Mouse (Mus musculus) thymus, postnatal 36 days (tissue): Measurements from ENCODE around the gene Spa17.
A peak's percentile ranks its signal among the peaks of the same experiment; 100 is the strongest.

ENCODE experiments used
- DNase-seq, 2 experiments: peaks; one replicate each; pipeline ENCODE4 v3.0.0; 2022; ENCODE audit warnings: mixed read lengths in 2 of 2

Gene Spa17

GRCm38 (mm10) chr9:37613182-37613910 is at the start of gene Spa17:
TSS of gene Spa17 (minus strand) at chr9:37613722.
- peak; percentile 92 to 93 for DNase-seq

GRCm38 (mm10) chr9:37663210-37663609 is 49.7 kb upstream of the Spa17 start:
- no peak for DNase-seq

GRCm38 (mm10) chr9:37659413-37659812 is 45.9 kb upstream of the Spa17 start:
- DNase-seq: no peak

GRCm38 (mm10) chr9:37656931-37657481 is 43.5 kb upstream of the Spa17 start, which contains the start of gene Tbrg1:
TSS of gene Tbrg1 (minus strand) at chr9:37657312.
- DNase-seq: peak; percentile 67 to 69

- DNase-seq: peak; percentile 18 to 30
Measured at GRCm38 (mm10) chr9:37656439-37656881, 42.9 kb upstream of the Spa17 start.

- DNase-seq: no peak
Measured at GRCm38 (mm10) chr9:37655961-37656360, 42.4 kb upstream of the Spa17 start.

GRCm38 (mm10) chr9:37653836-37654235 is 40.3 kb upstream of the Spa17 start:
- DNase-seq: no peak

GRCm38 (mm10) chr9:37650639-37651038 is 37.1 kb upstream of the Spa17 start:
- DNase-seq: no peak

- no peak for DNase-seq
Measured at GRCm38 (mm10) chr9:37646246-37646645, 32.7 kb upstream of the Spa17 start.

- no peak for DNase-seq
Measured at GRCm38 (mm10) chr9:37638721-37639120, 25.2 kb upstream of the Spa17 start.

- no peak for DNase-seq
Measured at GRCm38 (mm10) chr9:37636800-37637542, 23.4 kb upstream of the Spa17 start.

GRCm38 (mm10) chr9:37636335-37636734 is 22.8 kb upstream of the Spa17 start:
- DNase-seq: peak; percentile 31 to 35

GRCm38 (mm10) chr9:37634269-37634668 is 20.7 kb upstream of the Spa17 start:
- no peak for DNase-seq

- no peak for DNase-seq
Measured at GRCm38 (mm10) chr9:37632305-37632704, 18.8 kb upstream of the Spa17 start.

- DNase-seq: no peak
Measured at GRCm38 (mm10) chr9:37629941-37630340, 16.4 kb upstream of the Spa17 start.

- DNase-seq: no peak
Measured at GRCm38 (mm10) chr9:37628581-37628980, 15.1 kb upstream of the Spa17 start.

GRCm38 (mm10) chr9:37627263-37627662 is 13.7 kb upstream of the Spa17 start:
- no peak for DNase-seq

GRCm38 (mm10) chr9:37626103-37626567 is 12.6 kb upstream of the Spa17 start:
- no peak for DNase-seq

GRCm38 (mm10) chr9:37625641-37626040 is 12.1 kb upstream of the Spa17 start:
- no peak for DNase-seq

GRCm38 (mm10) chr9:37625129-37625528 is 11.6 kb upstream of the Spa17 start:
- DNase-seq: no peak

- no peak for DNase-seq
Measured at GRCm38 (mm10) chr9:37624502-37624901, 11.0 kb upstream of the Spa17 start.

- DNase-seq: no peak
Measured at GRCm38 (mm10) chr9:37623981-37624380, 10.5 kb upstream of the Spa17 start.

GRCm38 (mm10) chr9:37621290-37621689 is 7.8 kb upstream of the Spa17 start:
- DNase-seq: no peak

- DNase-seq: no peak
Measured at GRCm38 (mm10) chr9:37616770-37617169, 3.2 kb upstream of the Spa17 start.
